Mouse (Mus musculus) hindbrain, embryonic 11.5 days (tissue): ENCODE results near the gene Kcnk13. TPM values are rescaled to one million over a fixed set of nuclear protein-coding genes. Genes with fewer than 3 reads are reported as not detected.

ENCODE experiments used
- ATAC-seq: fragments of 200-750 bp; cut with Nextera tagmentation; 2 replicates; pipeline ENCODE4 v1.8.0; 2017; ENCODE audit warnings: mild to moderate bottlenecking, moderate TSS enrichment, moderate library complexity; ENCODE audit not compliant: low FRiP score
- DNase-seq: peaks from one replicate; pipeline ENCODE4 v3.0.0-alpha.2; 2015; ENCODE audit warnings: low spot score
- H3K27ac ChIP-seq: fragments of 300-500 bp; sonication (generic); 2 replicates; pipeline ENCODE4 v1.5.1; 2014; ENCODE audit warnings: mild to moderate bottlenecking, low read depth, low read length
- H3K27me3 ChIP-seq: fragments of 300-500 bp; sonication (generic); 2 replicates; pipeline ENCODE4 v1.6.1; 2014; ENCODE audit warnings: mild to moderate bottlenecking, low read length, moderate library complexity, mixed read lengths; ENCODE audit not compliant: control insufficient read depth, insufficient read depth
- H3K36me3 ChIP-seq: fragments of 300-500 bp; sonication (generic); 2 replicates; pipeline ENCODE4 v1.6.1; 2014; ENCODE audit warnings: mild to moderate bottlenecking, low read length, moderate library complexity, mixed read lengths; ENCODE audit not compliant: control insufficient read depth, insufficient read depth
- H3K4me1 ChIP-seq: fragments of 300-500 bp; sonication (generic); replicated peaks from 2 replicates; pipeline ENCODE4 v1.6.1; 2014; ENCODE audit warnings: low read length, mixed read lengths; ENCODE audit not compliant: control insufficient read depth, insufficient read depth
- H3K4me2 ChIP-seq: fragments of 300-500 bp; sonication (generic); replicated peaks from 2 replicates; pipeline ENCODE4 v1.6.1; 2014; ENCODE audit warnings: mild to moderate bottlenecking, low read depth, low read length
- H3K4me3 ChIP-seq: fragments of 300-500 bp; sonication (generic); 2 replicates; pipeline ENCODE4 v1.5.1; 2014; ENCODE audit warnings: low read depth, low read length
- H3K9ac ChIP-seq: fragments of 300-500 bp; sonication (generic); 2 replicates; pipeline ENCODE4 v1.6.1; 2014; ENCODE audit warnings: low read depth, low read length
- H3K9me3 ChIP-seq: fragments of 300-500 bp; sonication (generic); 2 replicates; pipeline ENCODE4 v1.6.1; 2016; ENCODE audit warnings: low read length; ENCODE audit not compliant: control insufficient read depth
- WGBS: fragments of 180-500 bp; shearing (Covaris S2); extraction: QIAGEN DNeasy Blood & Tissue Kit; methylation state at CpG from one replicate; pipeline ENCODE4 v1.1.7; 2014; 5-methylcytosine and 5-hydroxymethylcytosine counted together
- polyA plus RNA-seq: library from polyadenylated mRNA; unstranded; fragments of >200 nt; fragmentation: Nextera tagmentation; extraction: Ambion mirVana; gene quantifications from 2 replicates; pipeline ENCODE4 v1.2.1, GENCODE M21; 2014

Gene Kcnk13
- 0.20 and 0.31 TPM in 2 replicates for polyA plus RNA-seq

DNA sequence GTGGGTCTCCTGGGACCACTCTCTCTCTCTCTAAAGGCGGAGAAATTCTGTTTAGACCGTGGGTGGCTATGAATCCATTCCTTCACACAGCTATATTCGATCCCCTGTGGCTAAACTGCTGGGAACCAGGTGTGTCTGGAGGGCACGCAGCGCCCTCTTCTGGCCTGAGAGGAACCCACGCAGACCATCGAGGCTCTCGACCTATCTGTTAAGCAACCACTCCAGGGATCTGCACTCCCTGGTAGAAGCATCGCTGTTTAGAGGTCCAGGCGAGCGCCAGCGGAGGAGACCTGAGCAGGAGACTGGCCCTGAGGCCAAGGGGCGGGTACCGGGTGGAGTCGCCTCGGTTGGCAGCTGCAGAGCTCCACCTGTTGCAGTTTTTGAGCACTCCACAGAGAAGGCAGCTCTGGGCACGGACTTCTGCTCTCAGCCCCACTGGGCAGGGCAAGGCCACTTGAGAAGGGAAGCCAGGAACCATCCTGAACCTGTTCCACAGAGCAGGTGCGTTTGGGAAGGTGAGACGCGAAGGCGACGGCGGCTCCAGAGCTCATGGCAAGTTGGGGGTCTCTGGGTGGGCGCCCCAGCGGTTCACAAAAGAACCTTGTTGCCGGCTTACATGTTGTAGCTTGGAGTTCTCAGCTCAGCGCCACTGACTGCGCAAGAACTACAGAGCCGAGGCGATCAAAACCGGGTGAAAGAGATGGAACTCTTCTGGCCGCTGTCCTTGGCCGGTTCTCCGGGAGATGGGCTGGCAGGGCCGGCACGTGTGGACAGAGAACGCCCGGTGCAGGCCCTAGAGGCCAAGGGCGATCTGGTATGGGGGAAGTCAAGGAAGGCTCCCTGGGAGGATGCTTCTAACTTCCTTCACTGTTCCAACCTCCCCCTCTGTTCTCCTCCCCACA, at the start of gene Kcnk13:
Gene Kcnk13 (plus strand): TSS at position 199 of the 902 bp plus-strand sequence.
- 0 out of 2 replicates have a peak, but pooled peaks cover 7% of the 10 kb centered on the region for H3K4me1 ChIP-seq
- H3K9ac ChIP-seq: peak within 1 kb of the TSS; percentile 44; the same call in 1 of the 2 replicates
- peak within 1 kb of the TSS; percentile 50 for H3K4me3 ChIP-seq
- H3K27ac ChIP-seq: no peak within 1 kb of the TSS
- ATAC-seq (peak; percentile 64), DNase-seq (peak; percentile 86)
- H3K4me2 ChIP-seq: peak within 1 kb of the TSS; percentile 97
- 1% methylated on average over 39 of the region's 39 CpGs for WGBS
- H3K9me3 ChIP-seq: no peaks in the 10 kb centered on the region
- peaks cover 56% of the 10 kb centered on the region for H3K27me3 ChIP-seq
- no peaks in the 10 kb centered on the region for H3K36me3 ChIP-seq

DNA sequence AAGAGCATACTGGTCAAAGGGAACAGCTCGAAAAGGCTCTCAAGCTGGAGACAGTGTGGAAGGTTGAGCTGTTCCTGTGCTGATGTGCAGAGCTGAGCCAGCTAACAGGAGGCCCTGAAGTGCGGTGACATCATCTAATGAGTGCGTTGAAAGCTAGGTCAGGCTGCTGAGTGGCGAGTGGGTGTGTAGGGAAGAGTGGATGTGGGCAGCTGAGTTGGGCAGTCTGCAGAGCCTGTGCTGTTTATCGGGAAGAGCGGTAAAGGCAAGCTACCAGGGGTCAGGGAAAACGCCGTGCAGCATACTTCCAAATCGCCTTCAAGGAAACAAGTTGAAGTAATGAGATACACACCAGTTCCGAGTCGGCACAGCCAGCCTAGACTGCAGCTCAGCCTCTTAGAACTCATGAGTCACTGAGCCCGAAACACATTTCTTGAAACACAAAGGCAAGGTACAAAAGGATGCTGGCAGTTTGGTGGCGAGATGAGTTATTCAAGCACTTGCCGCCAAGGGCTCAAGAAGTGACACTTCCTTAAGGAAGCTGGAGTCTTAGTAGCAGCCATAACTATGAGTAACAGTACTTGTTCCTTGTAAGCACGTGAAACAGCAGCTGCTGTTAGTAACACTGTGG, 46.4 kb upstream of the Kcnk13 start:
- H3K27me3 ChIP-seq: no peaks in the 10 kb centered on the region
- no peaks in the 10 kb centered on the region for H3K9me3 ChIP-seq
- no peak overlapping the region for H3K4me2 ChIP-seq
- H3K9ac ChIP-seq: no peak overlapping the region
- 89% methylated on average over 15 of the region's 15 CpGs for WGBS
- ATAC-seq: no peak
- H3K4me1 ChIP-seq: no peaks in the 10 kb centered on the region
- no peak overlapping the region for H3K4me3 ChIP-seq
- H3K27ac ChIP-seq: no peak overlapping the region
- H3K36me3 ChIP-seq: peaks cover 4% of the 10 kb centered on the region; the same call in 1 of the 2 replicates
- no peak for DNase-seq

DNA sequence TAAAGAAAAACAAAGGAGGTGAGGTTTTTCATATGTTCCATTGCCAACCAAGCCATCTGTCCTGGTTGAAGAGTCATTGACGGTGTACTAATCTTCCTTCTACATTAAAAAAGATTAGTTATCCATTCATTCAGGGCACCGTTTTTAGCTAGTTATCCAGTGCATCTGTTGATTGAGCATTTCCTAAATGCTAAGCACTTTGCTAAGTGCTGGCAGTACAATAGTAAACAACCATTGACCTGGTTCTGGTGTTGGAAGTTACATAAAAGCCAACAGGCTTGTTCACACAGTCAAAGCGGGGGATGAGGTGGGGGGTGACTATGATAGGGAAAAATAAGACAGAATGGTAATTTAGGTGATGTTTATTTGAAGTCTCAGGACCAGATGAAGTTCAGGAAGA, 44.7 kb upstream of the Kcnk13 start:
- DNase-seq (no peak), ATAC-seq (no peak)
- no peak overlapping the region for H3K27ac ChIP-seq
- peaks cover 3% of the 10 kb centered on the region; the same call in 1 of the 2 replicates for H3K4me1 ChIP-seq
- peaks cover 3% of the 10 kb centered on the region; the same call in 1 of the 2 replicates for H3K36me3 ChIP-seq
- no peak overlapping the region for H3K4me3 ChIP-seq
- H3K9ac ChIP-seq: no peak overlapping the region
- H3K4me2 ChIP-seq: no peak overlapping the region
- H3K9me3 ChIP-seq: no peaks in the 10 kb centered on the region
- WGBS: 96% methylated on average over 3 of the region's 3 CpGs
- no peaks in the 10 kb centered on the region for H3K27me3 ChIP-seq

DNA sequence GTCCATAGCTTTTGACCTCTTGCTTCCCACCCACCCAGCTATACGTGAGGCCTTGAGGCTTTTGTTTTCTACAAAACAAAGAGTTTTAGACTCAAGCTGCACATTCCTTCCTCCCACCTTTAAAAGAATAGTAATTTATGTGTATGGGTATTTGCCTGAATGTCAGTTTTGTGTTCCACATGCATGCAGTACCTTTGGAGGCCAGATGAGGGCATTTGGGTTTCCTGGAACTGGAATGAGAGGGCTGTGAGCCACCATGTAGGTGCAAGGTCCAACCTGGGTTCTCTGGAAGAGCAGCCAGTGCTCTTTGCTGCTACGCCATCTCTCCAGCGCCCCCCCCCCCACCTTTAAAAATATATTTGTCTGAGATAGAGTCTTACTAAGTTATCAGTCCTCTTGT, 43.3 kb upstream of the Kcnk13 start:
- DNase-seq (peak; percentile 27), ATAC-seq (no peak)
- Histone ChIP-seq H3K27me3 (no peaks in the 10 kb centered on the region), H3K4me2 (no peak overlapping the region), H3K27ac (no peak overlapping the region), H3K9ac (no peak overlapping the region), H3K4me1 (peaks cover 3% of the 10 kb centered on the region; the same call in 1 of the 2 replicates), H3K4me3 (no peak overlapping the region), H3K36me3 (no peaks in the 10 kb centered on the region), H3K9me3 (no peaks in the 10 kb centered on the region)
- WGBS: 86% methylated on average over 3 of the region's 3 CpGs

DNA sequence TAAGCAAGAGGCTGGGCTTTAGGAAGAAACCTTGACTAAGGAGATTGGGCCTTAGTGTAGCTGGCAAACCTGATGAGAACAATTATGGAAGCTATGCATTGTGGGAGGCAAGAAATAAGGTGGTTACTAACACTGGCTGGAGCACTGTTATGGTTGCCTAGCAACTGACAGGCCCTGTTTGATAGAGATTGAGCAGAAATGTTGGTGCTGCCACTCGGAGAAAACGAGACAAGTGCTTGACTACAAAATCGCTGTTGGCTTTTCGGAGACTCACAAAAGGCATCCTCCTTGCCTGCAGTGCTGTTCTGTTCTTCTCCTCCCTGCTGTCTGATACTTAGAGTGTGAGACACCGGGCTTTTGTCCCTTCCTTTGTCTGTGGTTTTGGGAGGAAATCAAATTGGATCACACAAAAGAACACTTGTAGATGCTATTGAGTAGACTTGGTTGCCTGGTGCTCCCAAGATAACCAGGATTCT, 41.1 kb upstream of the Kcnk13 start:
- Histone ChIP-seq H3K27ac (peak overlapping the region; percentile 10; the same call in 1 of the 2 replicates), H3K4me3 (no peak overlapping the region), H3K9ac (no peak overlapping the region), H3K4me1 (peaks cover 3% of the 10 kb centered on the region; the same call in 1 of the 2 replicates), H3K36me3 (no peaks in the 10 kb centered on the region), H3K27me3 (no peaks in the 10 kb centered on the region), H3K4me2 (no peak overlapping the region), H3K9me3 (no peaks in the 10 kb centered on the region)
- peak; percentile 61 for DNase-seq
- peak; percentile 73 for ATAC-seq
- 23% methylated on average over 5 of the region's 5 CpGs for WGBS

DNA sequence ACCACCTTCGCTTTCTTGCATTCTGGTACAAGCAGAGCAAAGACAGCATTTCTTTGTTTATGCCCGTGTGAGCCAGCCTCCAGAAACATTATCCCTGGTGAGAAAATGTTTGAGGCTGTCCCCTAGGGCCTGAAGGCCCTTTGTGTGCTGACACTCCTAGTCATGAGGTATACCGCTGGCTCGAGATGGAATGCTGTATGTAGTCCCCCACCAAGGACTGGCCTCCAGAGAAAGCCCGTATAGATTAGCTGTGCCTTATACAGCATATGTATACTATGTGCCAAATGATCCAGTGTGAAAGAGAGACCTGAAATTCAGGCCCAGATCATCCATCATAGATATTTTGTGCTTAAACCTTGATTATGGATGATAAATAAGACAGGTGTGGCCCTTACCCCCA, 40.6 kb upstream of the Kcnk13 start:
- H3K9me3 ChIP-seq: no peaks in the 10 kb centered on the region
- no peak overlapping the region for H3K27ac ChIP-seq
- H3K27me3 ChIP-seq: no peaks in the 10 kb centered on the region
- H3K4me2 ChIP-seq: no peak overlapping the region
- H3K4me3 ChIP-seq: no peak overlapping the region
- peaks cover 3% of the 10 kb centered on the region; the same call in 1 of the 2 replicates for H3K4me1 ChIP-seq
- H3K9ac ChIP-seq: no peak overlapping the region
- ATAC-seq: peak; percentile 50; the same call in 1 of the 2 replicates
- H3K36me3 ChIP-seq: no peaks in the 10 kb centered on the region
- DNase-seq: peak; percentile 36
- WGBS: 44% methylated on average over 5 of the region's 5 CpGs

DNA sequence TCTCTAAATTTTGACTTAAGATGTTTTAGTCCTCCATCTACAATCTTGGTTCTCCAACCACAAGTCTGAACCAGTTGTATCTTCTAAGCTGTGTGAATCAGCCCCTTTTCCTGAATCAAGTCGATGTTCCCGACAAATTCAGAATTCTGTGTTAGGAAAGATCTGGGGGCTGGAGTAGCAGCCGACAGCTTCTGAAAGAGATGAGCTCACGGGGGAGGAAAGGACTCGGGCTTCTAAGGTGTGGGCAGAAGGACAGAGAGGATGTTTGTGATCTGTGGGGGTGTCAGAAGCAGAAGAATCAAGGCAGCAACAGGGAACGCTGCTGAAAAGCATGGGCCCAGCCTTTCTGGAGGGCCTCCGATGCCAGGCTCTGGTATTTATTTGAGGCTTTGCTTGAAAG, 36.0 kb upstream of the Kcnk13 start:
- Histone ChIP-seq H3K4me2 (no peak overlapping the region), H3K4me1 (peaks cover 3% of the 10 kb centered on the region; the same call in 1 of the 2 replicates), H3K9ac (no peak overlapping the region), H3K27ac (no peak overlapping the region), H3K4me3 (no peak overlapping the region), H3K27me3 (no peaks in the 10 kb centered on the region), H3K36me3 (no peaks in the 10 kb centered on the region), H3K9me3 (no peaks in the 10 kb centered on the region)
- 84% methylated on average over 7 of the region's 7 CpGs for WGBS
- DNase-seq (no peak), ATAC-seq (no peak)

DNA sequence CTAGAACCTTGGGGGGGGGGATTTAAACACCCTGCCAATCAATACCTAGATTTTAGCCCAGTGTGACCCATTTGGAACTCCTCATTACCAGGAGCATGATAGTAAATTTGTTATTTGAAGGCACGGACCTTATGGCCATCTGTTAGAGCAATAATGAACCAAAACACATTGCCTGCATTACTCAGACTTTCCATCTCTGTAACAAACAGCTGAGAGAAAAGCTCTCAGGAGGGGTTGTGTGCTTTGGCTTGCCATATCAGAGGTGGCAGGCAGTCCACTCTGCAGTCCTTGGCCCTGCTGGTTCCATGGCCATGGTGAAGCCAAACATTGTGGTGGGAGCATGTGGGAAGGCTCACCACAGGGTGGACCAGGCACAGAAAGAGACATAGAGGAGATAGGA, 35.1 kb upstream of the Kcnk13 start:
- ATAC-seq (no peak), DNase-seq (no peak)
- 90% methylated on average over 1 of the region's 1 CpGs for WGBS
- Histone ChIP-seq H3K27ac (no peak overlapping the region), H3K4me2 (no peak overlapping the region), H3K4me3 (no peak overlapping the region), H3K4me1 (0 out of 2 replicates have a peak, but pooled peaks cover under 1% of the 10 kb centered on the region), H3K36me3 (no peaks in the 10 kb centered on the region), H3K9ac (no peak overlapping the region), H3K9me3 (no peaks in the 10 kb centered on the region), H3K27me3 (no peaks in the 10 kb centered on the region)
